Mouse (Mus musculus) ES-E14 (cell line): ENCODE measurements around the gene Iqcc.

ENCODE experiments used
- CHD2 ChIP-seq: IDR thresholded peaks from 2 replicates; pipeline ENCODE4 v1.6.1; 2014; ENCODE audit warnings: mild to moderate bottlenecking, low read depth, low read length, inconsistent platforms
- HCFC1 ChIP-seq: IDR thresholded peaks from 2 replicates; pipeline ENCODE4 v1.6.1; 2012; ENCODE audit warnings: low read length, inconsistent platforms, borderline replicate concordance; ENCODE audit not compliant: insufficient read depth
- MAFK ChIP-seq: IDR thresholded peaks from 2 replicates; pipeline ENCODE4 v1.6.1; 2014; ENCODE audit warnings: mild to moderate bottlenecking, low read depth, low read length, inconsistent platforms; ENCODE audit not compliant: insufficient read depth
- ZC3H11A ChIP-seq: IDR thresholded peaks from 2 replicates; pipeline ENCODE4 v1.6.1; 2012; ENCODE audit warnings: low read depth, mild to moderate bottlenecking, inconsistent platforms, low read length, borderline replicate concordance
- ZNF384 ChIP-seq: IDR thresholded peaks from 2 replicates; pipeline ENCODE4 v1.6.1; 2012; ENCODE audit warnings: low read depth, low read length, inconsistent platforms

GRCm38 (mm10) chr4:129575171-129575844 lies 43.6 kb downstream of the Iqcc start:
- TF ChIP-seq HCFC1 (no peak), MAFK (no peak), CHD2 (no peak), ZNF384 (no peak), ZC3H11A (no peak)
